Mouse (Mus musculus): ENCODE measurements around the gene Lyrm4.

Gene Lyrm4

DNA sequence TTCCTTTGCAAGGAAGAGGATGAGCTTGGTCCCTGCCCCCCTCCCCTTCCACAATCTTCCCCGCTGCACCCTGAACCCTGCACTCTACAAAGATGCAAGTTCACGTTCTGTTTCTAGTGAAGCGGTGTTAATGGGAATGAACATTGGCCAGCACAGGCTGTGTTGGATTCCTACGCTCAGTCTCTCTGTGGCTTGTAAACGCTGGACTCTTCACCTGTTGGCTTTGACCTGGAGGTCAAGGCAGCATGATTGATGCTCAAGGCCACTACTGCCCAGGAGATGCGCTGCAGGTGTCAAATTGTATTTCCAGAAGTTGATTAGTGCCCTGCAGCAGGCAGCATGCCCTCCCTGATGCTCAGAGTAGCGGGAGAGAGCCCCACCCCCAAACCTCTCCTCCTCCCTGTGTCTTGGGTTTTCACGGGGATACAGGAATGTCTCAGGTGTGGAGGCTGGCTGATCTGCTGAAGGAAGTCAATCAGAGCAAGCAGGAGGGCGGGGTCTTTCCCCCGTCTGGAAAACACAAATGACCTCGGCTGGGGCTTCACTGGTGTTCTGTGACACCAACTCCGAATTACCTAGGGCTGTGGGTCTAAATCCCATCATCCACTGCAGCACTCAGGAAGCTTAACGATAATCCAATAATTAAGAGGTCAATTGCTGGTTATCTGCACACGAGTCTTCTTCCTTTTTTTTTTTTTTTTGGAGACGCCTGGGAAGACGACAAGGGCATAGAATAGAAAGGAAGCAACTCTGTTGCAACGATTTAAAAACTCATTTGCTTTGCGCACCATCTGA is 177.3 kb downstream of the Lyrm4 start:
- DNase-seq (ENCODE audit: low read depth, low spot score) = peak; percentile 40

DNA sequence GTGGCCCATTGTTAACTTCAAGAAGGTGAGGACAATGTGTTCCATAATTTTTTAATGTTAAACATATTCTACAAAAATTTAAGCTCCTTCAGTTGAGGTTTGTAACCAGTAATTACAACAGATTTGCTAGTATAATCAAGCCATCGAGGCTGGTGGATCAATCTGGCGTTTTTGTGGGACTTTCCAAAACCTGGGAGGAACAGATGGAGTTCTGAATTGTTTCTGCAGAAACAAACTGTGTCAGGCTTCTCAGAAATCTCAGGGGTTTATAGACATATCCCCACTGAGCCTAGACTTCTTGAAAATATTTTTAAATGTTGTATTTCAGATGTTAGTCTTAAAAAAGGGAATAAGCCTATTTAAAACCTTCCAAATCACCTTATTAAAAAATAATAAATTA is 179.3 kb downstream of the Lyrm4 start:
- no peak for DNase-seq (ENCODE audit: low read depth, low spot score)
